Comparison of ENCODE assay signal across 17 mouse cellular contexts in genomic region chr4:115035043-115035442, GRCm38 (mm10). TPM values are rescaled to one million over a fixed set of nuclear protein-coding genes. Genes with fewer than 3 reads are reported as not detected.
A peak's percentile ranks its signal among the peaks of the same experiment; 100 is the strongest.
DNase-seq lines count a peak whose midpoint lies in the region; ATAC-seq and TF ChIP-seq lines count a peak whose summit lies in the region.
"Had no signal": no experiment of that assay in that cellular context is flagged by ENCODE, and none has a peak within 500 bp of the region (broad histone marks: within the 10 kb centered on the region; RNA-seq: fewer than 3 reads in every experiment).

No protein-coding gene starts in this region.

- TF ChIP-seq EP300 in liver, postnatal 0 days (IDR thresholded peaks at IDR 0.05; ENCODE audit: low read depth): no peak

- peaks cover 54% of the 10 kb centered on the region for H3K36me3 ChIP-seq in liver, postnatal 0 days (replicated peaks; ENCODE audit: insufficient read depth, low read length)
- H3K36me3 ChIP-seq in G1E (replicated peaks): peaks cover 79% of the 10 kb centered on the region
- peaks cover 68% of the 10 kb centered on the region for H3K36me3 ChIP-seq in megakaryocyte, embryonic 14.5 days (replicated peaks; ENCODE audit: low read length)
- no peaks in the 10 kb centered on the region for H3K36me3 ChIP-seq in hindbrain, postnatal 0 days (ENCODE audit: insufficient read depth, low read length)
- H3K36me3 ChIP-seq: neural tube, embryonic 15.5 days had no signal

- WGBS in liver, postnatal 0 days (ENCODE audit: insufficient replicate concordance): 42% methylated on average over 6 of the region's 6 CpGs
- WGBS in hindbrain, postnatal 0 days: 83% methylated on average over 6 of the region's 6 CpGs

- H3K27me3 ChIP-seq in liver, postnatal 0 days (ENCODE audit: insufficient read depth, low read length): no peaks in the 10 kb centered on the region
- H3K27me3 ChIP-seq in G1E (ENCODE audit: insufficient read depth, low read length): no peaks in the 10 kb centered on the region
- H3K27me3 ChIP-seq in megakaryocyte, embryonic 14.5 days (replicated peaks): no peaks in the 10 kb centered on the region
- no peaks in the 10 kb centered on the region for H3K27me3 ChIP-seq in hindbrain, postnatal 0 days (ENCODE audit: insufficient read depth, low read length)
- H3K27me3 ChIP-seq: liver, embryonic 13.5 days; neural tube, embryonic 15.5 days had no signal

- no peak overlapping the region for H3K4me3 ChIP-seq in liver, postnatal 0 days (ENCODE audit: low read depth, low read length)
- no peak overlapping the region for H3K4me3 ChIP-seq in G1E (ENCODE audit: low read depth, low read length)
- H3K4me3 ChIP-seq in megakaryocyte, embryonic 14.5 days (replicated peaks): peak overlapping the region; percentile 46
- H3K4me3 ChIP-seq in hindbrain, postnatal 0 days (ENCODE audit: low read length): no peak overlapping the region
- H3K4me3 ChIP-seq: liver, embryonic 13.5 days; neural tube, embryonic 15.5 days had no signal

- peak; percentile 47 for DNase-seq in liver, postnatal 0 days
- DNase-seq in liver: no peak
- DNase-seq in G1E (ENCODE audit: low spot score): no peak
- DNase-seq in adrenal gland, adult 8-10 months: peak; percentile 24
- DNase-seq in kidney, adult 9 months: no peak
- no peak for DNase-seq in natural killer cell, adult 2 months (ENCODE audit: low spot score in 2 of 2)
- no peak for DNase-seq in hindbrain, postnatal 0 days (ENCODE audit: low spot score)
- DNase-seq: cerebellum, adult 9-11 months; heart, postnatal 4 days; layer of hippocampus, adult 9-11 months; liver, embryonic 13.5 days; lung, postnatal 4 days; thymus, adult 18-20 months had no signal

- no peaks in the 10 kb centered on the region for H3K4me1 ChIP-seq in liver, postnatal 0 days (ENCODE audit: insufficient read depth)
- peaks cover 18% of the 10 kb centered on the region; the same call in 1 of the 2 replicates for H3K4me1 ChIP-seq in G1E (ENCODE audit: insufficient read depth, low read depth, low read length)
- peaks cover 25% of the 10 kb centered on the region for H3K4me1 ChIP-seq in megakaryocyte, embryonic 14.5 days
- no peaks in the 10 kb centered on the region for H3K4me1 ChIP-seq in hindbrain, postnatal 0 days (ENCODE audit: insufficient read depth, low read length)
- H3K4me1 ChIP-seq: liver, embryonic 13.5 days; neural tube, embryonic 15.5 days had no signal

- no peak overlapping the region for H3K9ac ChIP-seq in liver, postnatal 0 days (replicated peaks)
- H3K9ac ChIP-seq in hindbrain, postnatal 0 days (replicated peaks; ENCODE audit: low read length): no peak overlapping the region
- H3K9ac ChIP-seq: liver, embryonic 13.5 days; neural tube, embryonic 15.5 days had no signal

- ATAC-seq in liver, postnatal 0 days: 0 out of 2 replicates have a peak, but pooled peaks have one; percentile 29
- ATAC-seq in G1E (ENCODE audit: extremely low read depth, insufficient number of reproducible peaks, low FRiP score, poor library complexity, severe bottlenecking): 0 out of 2 replicates have a peak, but pooled peaks have one; percentile 28
- no peak for ATAC-seq in hindbrain, postnatal 0 days
- ATAC-seq: midbrain, embryonic 16.5 days had no signal

- H3K9me3 ChIP-seq in liver, postnatal 0 days (ENCODE audit: low read length): no peaks in the 10 kb centered on the region
- H3K9me3 ChIP-seq in G1E (replicated peaks): no peaks in the 10 kb centered on the region
- H3K9me3 ChIP-seq in megakaryocyte, embryonic 14.5 days: no peaks in the 10 kb centered on the region
- no peaks in the 10 kb centered on the region for H3K9me3 ChIP-seq in hindbrain, postnatal 0 days (ENCODE audit: low read length)
- H3K9me3 ChIP-seq: liver, embryonic 13.5 days; neural tube, embryonic 15.5 days had no signal

- no peak overlapping the region for H3K27ac ChIP-seq in liver, postnatal 0 days (ENCODE audit: low read depth)
- no peak overlapping the region for H3K27ac ChIP-seq in hindbrain, postnatal 0 days
- H3K27ac ChIP-seq: kidney, postnatal 0 days; liver, embryonic 13.5 days; neural tube, embryonic 15.5 days had no signal

- TF ChIP-seq CTCF in liver, postnatal 0 days (IDR thresholded peaks at IDR 0.05; ENCODE audit: low read depth): no peak
- no peak for TF ChIP-seq CTCF in G1E (IDR thresholded peaks at IDR 0.05; ENCODE audit: low read depth, low read length)
- no peak for TF ChIP-seq CTCF in hindbrain, postnatal 0 days (IDR thresholded peaks at IDR 0.05; ENCODE audit: low read depth)

- no peak overlapping the region for H3K4me2 ChIP-seq in liver, postnatal 0 days (ENCODE audit: low read depth, low read length)
- H3K4me2 ChIP-seq in hindbrain, postnatal 0 days (ENCODE audit: low read depth, low read length): no peak overlapping the region
- H3K4me2 ChIP-seq: liver, embryonic 13.5 days; neural tube, embryonic 15.5 days had no signal

RNA-seq across cellular contexts. Expression of gene Tal1, which starts 21.2 kb away (rescaled TPM):
- 8.3 and 8.9 TPM in 2 replicates for polyA plus RNA-seq in liver, postnatal 0 days (2015; fragmentation: Nextera tagmentation; extraction: Ambion mirVana)
- total RNA-seq in G1E (2014; fragmentation: Nextera tagmentation) (155 and 174 TPM in 2 replicates), G1E (2017) (155 and 166 TPM in 2 replicates)
- polyA plus RNA-seq in G1E (2012): 239 and 262 TPM in 2 replicates
- total RNA-seq in adrenal gland, adult 8-10 months (2022): 1 to 10 TPM; 1.9 to 4.0 (median 2.6) TPM
- 106 and 219 TPM in 2 replicates for polyA plus RNA-seq in megakaryocyte, embryonic 14.5 days (2012; ENCODE audit: insufficient read depth, low replicate concordance)
- total RNA-seq in hindbrain, postnatal 0 days (2014; rRNA removed): 18.1 and 19.4 TPM in 2 replicates
- 1.1 and 1.6 TPM in 2 replicates for polyA plus RNA-seq in hindbrain, postnatal 0 days (2015; fragmentation: Nextera tagmentation; extraction: Ambion mirVana)

RNA-seq across cellular contexts. Expression of gene Stil, which starts 35.1 kb away (rescaled TPM):
- 3.3 and 3.4 TPM in 2 replicates for polyA plus RNA-seq in liver, postnatal 0 days (2015; fragmentation: Nextera tagmentation; extraction: Ambion mirVana)
- total RNA-seq in G1E (2014; fragmentation: Nextera tagmentation): 93.1 and 94.3 TPM in 2 replicates
- 19.9 and 26.0 TPM in 2 replicates for total RNA-seq in G1E (2017)
- polyA plus RNA-seq in G1E (2012): 2.8 and 4.0 TPM in 2 replicates
- total RNA-seq in adrenal gland, adult 8-10 months (2022): under 1 TPM; 0.52 to 0.89 (median 0.54) TPM
- polyA plus RNA-seq in megakaryocyte, embryonic 14.5 days (2012; ENCODE audit: insufficient read depth, low replicate concordance): 0.72 TPM in 1 of 2 replicates, not detected in the other
- 2.8 and 3.6 TPM in 2 replicates for total RNA-seq in hindbrain, postnatal 0 days (2014; rRNA removed)
- 2.3 and 2.8 TPM in 2 replicates for polyA plus RNA-seq in hindbrain, postnatal 0 days (2015; fragmentation: Nextera tagmentation; extraction: Ambion mirVana)

RNA-seq across cellular contexts. Expression of gene Cmpk1, which starts 48.0 kb away (rescaled TPM):
- polyA plus RNA-seq in liver, postnatal 0 days (2015; fragmentation: Nextera tagmentation; extraction: Ambion mirVana): 59.9 and 67.8 TPM in 2 replicates
- 27.8 and 47.3 TPM in 2 replicates for total RNA-seq in G1E (2014; fragmentation: Nextera tagmentation)
- 104 and 132 TPM in 2 replicates for total RNA-seq in G1E (2017)
- polyA plus RNA-seq in G1E (2012): 39.9 TPM in 2 replicates
- total RNA-seq in adrenal gland, adult 8-10 months (2022): 100 to 1,000 TPM in 2 of 4 experiments, 10 to 100 TPM in 2; 79.7 to 115 (median 105) TPM
- 12.8 and 37.9 TPM in 2 replicates for polyA plus RNA-seq in megakaryocyte, embryonic 14.5 days (2012; ENCODE audit: insufficient read depth, low replicate concordance)
- 68.0 and 70.3 TPM in 2 replicates for total RNA-seq in hindbrain, postnatal 0 days (2014; rRNA removed)
- 199 and 204 TPM in 2 replicates for polyA plus RNA-seq in hindbrain, postnatal 0 days (2015; fragmentation: Nextera tagmentation; extraction: Ambion mirVana)

RNA-seq across cellular contexts. Expression of gene Pdzk1ip1, which starts 53.5 kb away (rescaled TPM):
- polyA plus RNA-seq in liver, postnatal 0 days (2015; fragmentation: Nextera tagmentation; extraction: Ambion mirVana): 18.6 and 22.2 TPM in 2 replicates
- total RNA-seq in G1E (2014; fragmentation: Nextera tagmentation) (2.4 and 3.0 TPM in 2 replicates), G1E (2017) (19.8 and 23.1 TPM in 2 replicates)
- 0.21 TPM in 1 of 2 replicates, not detected in the other for polyA plus RNA-seq in G1E (2012)
- 1 to 10 TPM in 2 of 4 experiments, under 1 TPM in 1, not detected in 1; 0.37 to 1.1 (median 1.0) TPM for total RNA-seq in adrenal gland, adult 8-10 months (2022)
- polyA plus RNA-seq in megakaryocyte, embryonic 14.5 days (2012; ENCODE audit: insufficient read depth, low replicate concordance): 2.2 and 5.1 TPM in 2 replicates
- 0.58 and 5.2 TPM in 2 replicates for total RNA-seq in hindbrain, postnatal 0 days (2014; rRNA removed)
- polyA plus RNA-seq in hindbrain, postnatal 0 days (2015; fragmentation: Nextera tagmentation; extraction: Ambion mirVana): 4.2 and 4.9 TPM in 2 replicates

Comparison
In these comparisons a context has a peak if more than half of its experiments do, and no peak if none do; other contexts are left out.
1. DNase-seq: peak in liver, postnatal 0 days (single experiment) and adrenal gland, adult 8-10 months (single experiment); none in liver (single experiment), G1E (single experiment), kidney, adult 9 months (single experiment), natural killer cell, adult 2 months (0 of 2) and hindbrain, postnatal 0 days (single experiment).
2. RNA of gene Tal1, which starts 21.2 kb away (polyA plus RNA-seq): 239 to 262 TPM in G1E and 106 to 219 TPM in megakaryocyte, embryonic 14.5 days; 8.3 to 8.9 TPM in liver, postnatal 0 days and 1.1 to 1.6 TPM in hindbrain, postnatal 0 days; every median in the first group is over 10 times any median in the second.